Mouse (Mus musculus) thymus, adult 2 months (tissue): ENCODE data around the gene Slc12a9. TPM values are rescaled to one million over a fixed set of nuclear protein-coding genes. Genes with fewer than 3 reads are reported as not detected.

Experiments
- DNase-seq: peaks from one replicate; pipeline ENCODE4 v3.0.0; 2021
- H3K27ac ChIP-seq: fragments of 200-500 bp; 2 replicates; pipeline ENCODE4 v1.5.1; 2012; ENCODE audit warnings: low read length, control low read depth; ENCODE audit not compliant: control insufficient read depth, insufficient read depth
- H3K27me3 ChIP-seq: fragments of 200-500 bp; 2 replicates; pipeline ENCODE4 v1.6.1; 2012; ENCODE audit warnings: mild to moderate bottlenecking, low read length, moderate library complexity, mixed read lengths; ENCODE audit not compliant: control insufficient read depth, insufficient read depth
- H3K36me3 ChIP-seq: fragments of 200-500 bp; 2 replicates; pipeline ENCODE4 v1.6.1; 2012; ENCODE audit warnings: mild to moderate bottlenecking, low read length, moderate library complexity; ENCODE audit not compliant: control insufficient read depth, insufficient read depth
- H3K4me1 ChIP-seq: fragments of 200-500 bp; replicated peaks from 2 replicates; pipeline ENCODE4 v1.6.1; 2012; ENCODE audit warnings: low read length; ENCODE audit not compliant: control insufficient read depth, insufficient read depth
- H3K4me3 ChIP-seq: fragments of 200-500 bp; 2 replicates; pipeline ENCODE4 v1.5.1; 2012; ENCODE audit warnings: mild to moderate bottlenecking, low read length, control low read depth, moderate library complexity; ENCODE audit not compliant: control insufficient read depth, insufficient read depth
- CTCF ChIP-seq: fragments of 200-500 bp; IDR thresholded peaks from 2 replicates; pipeline ENCODE4 v1.5.1; 2012; ENCODE audit warnings: mild to moderate bottlenecking, control low read depth, low read length, moderate library complexity, borderline replicate concordance; ENCODE audit not compliant: control insufficient read depth, poor library complexity, insufficient read depth; ENCODE audit errors: extremely low read depth
- POLR2A ChIP-seq: fragments of 200-500 bp; IDR thresholded peaks from 2 replicates; pipeline ENCODE4 v1.6.1; 2012; ENCODE audit warnings: mild to moderate bottlenecking, low read length, control low read depth, moderate library complexity; ENCODE audit not compliant: control insufficient read depth, poor library complexity, insufficient read depth; ENCODE audit errors: extremely low read depth
- WGBS: fragments of 180-500 bp; shearing (Covaris S2); methylation state at CpG from one replicate; pipeline ENCODE4 v1.1.7; 2018; 5-methylcytosine and 5-hydroxymethylcytosine counted together
- polyA plus RNA-seq: library from polyadenylated mRNA; depleted of rRNA; stranded (reverse); fragments of >200 nt; gene quantifications from 2 replicates; pipeline ENCODE4 v1.2.3, GENCODE M21; 2012

Slc12a9 gene
- polyA plus RNA-seq, 1 experiment, result 39.2 TPM

- H3K4me1 ChIP-seq, result peaks cover 11% of the 10 kb centered on the region
- no peaks in the 10 kb centered on the region for H3K27me3 ChIP-seq
- peak overlapping the region; percentile 98 for H3K4me3 ChIP-seq
- H3K36me3 ChIP-seq, result peaks cover 25% of the 10 kb centered on the region
- no peak for TF ChIP-seq POLR2A
- no peak for TF ChIP-seq CTCF
- no peak for DNase-seq
- under 1% methylated on average over 12 of the region's 12 CpGs for WGBS
- peak overlapping the region; percentile 69 for H3K27ac ChIP-seq
These were observed 26.9 kb downstream of the Slc12a9 start for GRCm38 (mm10) chr5:137306439-137307005.

DNA sequence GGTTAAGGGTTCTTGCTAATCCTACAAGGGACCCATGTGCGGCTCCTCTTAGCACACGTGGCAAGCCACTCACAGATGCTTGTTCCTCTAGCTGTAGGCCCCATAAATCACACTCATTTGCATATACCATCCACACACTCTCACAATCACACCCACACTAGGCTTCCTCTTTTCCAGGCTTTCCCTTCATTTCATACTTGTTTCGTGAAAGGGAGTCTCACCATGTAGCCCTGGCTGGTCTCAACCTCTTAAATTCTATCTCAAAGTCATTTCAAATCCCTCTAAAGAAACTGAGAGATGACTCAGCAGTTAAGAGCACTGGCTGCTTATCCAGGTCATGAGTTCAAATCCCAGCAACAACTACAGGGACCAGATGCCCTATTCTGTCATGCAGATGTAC is 27.6 kb downstream of the Slc12a9 start:
- WGBS, result 41% methylated on average over 3 of the region's 3 CpGs

DNA sequence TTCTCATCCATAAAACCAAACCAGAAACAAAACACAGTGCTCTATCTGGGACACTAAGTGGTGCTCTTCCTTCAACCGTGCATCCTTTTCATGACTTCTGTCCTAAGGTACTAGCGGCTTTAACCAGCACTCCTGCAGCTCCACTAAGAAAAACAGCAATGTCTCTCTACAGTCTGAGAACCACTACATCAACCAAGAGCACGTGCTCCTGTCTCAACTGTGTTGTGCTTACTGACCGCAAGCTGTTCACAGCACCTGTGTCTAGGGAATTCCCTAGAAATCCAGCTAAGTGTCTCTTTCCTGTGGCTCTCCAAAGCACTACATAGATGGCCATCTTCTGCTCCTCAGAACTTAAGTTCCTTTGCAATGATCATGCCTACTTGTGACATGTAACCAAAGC is 28.6 kb downstream of the Slc12a9 start:
- no peak for DNase-seq
- Histone ChIP-seq H3K36me3 (peaks cover 42% of the 10 kb centered on the region), H3K27ac (no peak overlapping the region), H3K27me3 (no peaks in the 10 kb centered on the region), H3K4me3 (no peak overlapping the region), H3K4me1 (peaks cover 11% of the 10 kb centered on the region)
- TF ChIP-seq CTCF (no peak), POLR2A (no peak)
- WGBS, result 71% methylated on average over 4 of the region's 4 CpGs

More for the DNA sequence above, 27.6 kb downstream of the Slc12a9 start:
- Histone ChIP-seq H3K4me1 (peaks cover 11% of the 10 kb centered on the region), H3K36me3 (peaks cover 32% of the 10 kb centered on the region), H3K27me3 (no peaks in the 10 kb centered on the region), H3K4me3 (no peak overlapping the region), H3K27ac (no peak overlapping the region)
- DNase-seq, result no peak
- TF ChIP-seq CTCF (no peak), POLR2A (no peak)

DNA sequence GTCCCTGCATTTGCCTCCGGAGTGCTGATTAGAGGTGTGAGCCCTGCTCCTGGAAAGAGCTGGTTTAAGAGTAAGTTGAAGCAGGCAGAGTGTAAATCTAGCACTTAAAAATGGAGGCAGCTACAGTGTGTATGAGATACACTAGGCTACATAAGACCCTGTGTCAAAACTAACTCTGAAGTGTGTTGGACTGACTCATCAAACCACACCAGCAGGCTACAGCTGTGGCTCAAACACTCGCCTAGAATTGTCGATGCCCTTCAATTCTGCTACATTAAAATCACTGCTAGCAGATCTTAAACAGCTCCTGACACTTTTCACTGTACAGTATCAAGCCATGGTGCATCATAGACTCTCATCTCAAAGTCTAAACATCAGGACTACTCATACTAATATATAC is 29.2 kb downstream of the Slc12a9 start:
- no peak overlapping the region for H3K27ac ChIP-seq
- no peak overlapping the region for H3K4me3 ChIP-seq
- H3K36me3 ChIP-seq, result peaks cover 48% of the 10 kb centered on the region
- WGBS, result 69% methylated on average over 3 of the region's 3 CpGs
- DNase-seq, result no peak
- H3K27me3 ChIP-seq, result no peaks in the 10 kb centered on the region
- TF ChIP-seq CTCF (no peak), POLR2A (no peak)
- H3K4me1 ChIP-seq, result peaks cover 11% of the 10 kb centered on the region

DNA sequence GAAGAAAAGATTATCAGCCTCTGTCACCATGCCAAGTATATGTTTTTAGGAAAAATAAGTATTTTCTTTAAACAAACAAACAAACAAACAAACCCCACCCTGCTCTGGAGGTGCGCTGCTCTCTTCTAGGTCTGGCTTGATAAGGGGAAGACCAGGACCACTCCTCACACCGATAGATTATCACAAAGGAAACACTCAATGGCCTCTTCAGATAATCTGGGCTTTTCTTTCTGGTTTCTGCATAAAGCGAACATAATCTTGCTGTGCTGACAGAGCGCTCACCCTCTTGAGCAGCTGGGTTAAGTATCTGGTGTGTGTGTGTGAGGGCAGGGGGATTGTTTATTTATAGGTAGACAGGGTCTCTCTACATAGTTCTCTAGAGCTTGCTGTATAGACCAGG is 29.8 kb downstream of the Slc12a9 start:
- Histone ChIP-seq H3K36me3 (peaks cover 54% of the 10 kb centered on the region), H3K27ac (no peak overlapping the region), H3K27me3 (no peaks in the 10 kb centered on the region), H3K4me3 (no peak overlapping the region), H3K4me1 (peaks cover 11% of the 10 kb centered on the region)
- WGBS, result 98% methylated on average over 4 of the region's 4 CpGs
- no peak for DNase-seq
- TF ChIP-seq CTCF (no peak), POLR2A (no peak)

GRCm38 (mm10) chr5:137301253-137301652 is 32.1 kb downstream of the Slc12a9 start:
- Histone ChIP-seq H3K27ac (no peak overlapping the region), H3K4me1 (peaks cover 10% of the 10 kb centered on the region), H3K27me3 (no peaks in the 10 kb centered on the region; the same call in 1 of the 2 replicates), H3K36me3 (peaks cover 77% of the 10 kb centered on the region), H3K4me3 (no peak overlapping the region)
- TF ChIP-seq POLR2A (no peak), CTCF (no peak)
- DNase-seq, result no peak
- WGBS, result 98% methylated on average over 21 of the region's 21 CpGs

GRCm38 (mm10) chr5:137299240-137299639 is 34.2 kb downstream of the Slc12a9 start:
- no peak for DNase-seq
- 91% methylated on average over 7 of the region's 7 CpGs for WGBS
- H3K27ac ChIP-seq, result no peak overlapping the region
- H3K36me3 ChIP-seq, result peaks cover 86% of the 10 kb centered on the region
- H3K4me3 ChIP-seq, result no peak overlapping the region
- peaks cover 5% of the 10 kb centered on the region for H3K4me1 ChIP-seq
- TF ChIP-seq CTCF (no peak), POLR2A (no peak)
- no peaks in the 10 kb centered on the region; the same call in 1 of the 2 replicates for H3K27me3 ChIP-seq
